Mouse (Mus musculus): ENCODE results near the gene Shisal2a. TPM values are rescaled to one million over a fixed set of nuclear protein-coding genes. Genes with fewer than 3 reads are reported as not detected.

Gene Shisal2a
- total and polyA plus RNA-seq, 3 experiments = not detected

GRCm38 (mm10) chr4:108338321-108338733 is 44.8 kb downstream of the Shisal2a start:
- peaks cover 72% of the 10 kb centered on the region for H3K36me3 ChIP-seq (replicated peaks)
- H3K4me3 ChIP-seq (ENCODE audit: low read depth, low read length) = no peak overlapping the region
- H3K4me1 ChIP-seq (ENCODE audit: insufficient read depth, low read depth, low read length) = peaks cover 16% of the 10 kb centered on the region
- H3K9me3 ChIP-seq (replicated peaks) = no peaks in the 10 kb centered on the region
- ATAC-seq (ENCODE audit: extremely low read depth, insufficient number of reproducible peaks, low FRiP score, poor library complexity, severe bottlenecking) = no peak
- no peaks in the 10 kb centered on the region for H3K27me3 ChIP-seq (ENCODE audit: insufficient read depth, low read length)
- no peak for TF ChIP-seq CTCF (IDR thresholded peaks at IDR 0.05; ENCODE audit: low read depth, low read length)
- TF ChIP-seq TAL1 (conservative IDR thresholded peaks at IDR 0.05; ENCODE audit: low read depth, low read length) = no peak
- no peak for TF ChIP-seq GATA2 (IDR thresholded peaks at IDR 0.05; ENCODE audit: borderline replicate concordance, low read depth, low read length)
- TF ChIP-seq GATA1 (IDR thresholded peaks at IDR 0.05; ENCODE audit: borderline replicate concordance, low read length) = no peak
- TF ChIP-seq POLR2AphosphoS5 (IDR thresholded peaks at IDR 0.05; ENCODE audit: insufficient replicate concordance, low read depth, low read length) = no peak
- DNase-seq (ENCODE audit: low spot score) = no peak

DNA sequence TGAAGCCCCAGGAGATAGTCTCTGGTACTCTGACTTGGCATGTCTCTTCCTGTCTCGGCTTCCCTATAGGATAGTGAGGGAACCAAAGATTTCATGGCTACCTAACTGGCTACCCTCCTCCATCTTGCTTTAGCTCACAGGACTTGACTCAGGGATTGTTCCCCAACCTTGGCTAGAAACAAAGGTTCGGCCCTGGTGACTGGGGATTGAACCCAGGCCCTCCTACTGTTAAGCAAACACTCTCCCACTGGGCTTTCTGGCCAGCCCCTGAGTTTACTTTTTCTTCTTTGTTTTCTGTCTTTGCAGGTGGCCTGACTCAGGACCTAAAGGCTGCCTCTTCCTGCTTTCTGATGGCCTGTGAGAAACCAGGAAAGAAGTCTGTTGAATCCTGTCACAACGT is 45.3 kb downstream of the Shisal2a start:
- H3K36me3 ChIP-seq (replicated peaks) = peaks cover 74% of the 10 kb centered on the region
- no peak for ATAC-seq (ENCODE audit: extremely low read depth, insufficient number of reproducible peaks, low FRiP score, poor library complexity, severe bottlenecking)
- no peaks in the 10 kb centered on the region for H3K9me3 ChIP-seq (replicated peaks)
- TF ChIP-seq POLR2AphosphoS5 (IDR thresholded peaks at IDR 0.05; ENCODE audit: insufficient replicate concordance, low read depth, low read length) (no peak), GATA1 (IDR thresholded peaks at IDR 0.05; ENCODE audit: borderline replicate concordance, low read length) (no peak), GATA2 (IDR thresholded peaks at IDR 0.05; ENCODE audit: borderline replicate concordance, low read depth, low read length) (no peak), TAL1 (conservative IDR thresholded peaks at IDR 0.05; ENCODE audit: low read depth, low read length) (no peak), CTCF (IDR thresholded peaks at IDR 0.05; ENCODE audit: low read depth, low read length) (no peak)
- H3K27me3 ChIP-seq (ENCODE audit: insufficient read depth, low read length) = no peaks in the 10 kb centered on the region
- H3K4me3 ChIP-seq (ENCODE audit: low read depth, low read length) = no peak overlapping the region
- H3K4me1 ChIP-seq (ENCODE audit: insufficient read depth, low read depth, low read length) = peaks cover 16% of the 10 kb centered on the region
- DNase-seq (ENCODE audit: low spot score) = no peak

GRCm38 (mm10) chr4:108336765-108337164 is 46.4 kb downstream of the Shisal2a start:
- DNase-seq (ENCODE audit: low spot score) (no peak), ATAC-seq (ENCODE audit: extremely low read depth, insufficient number of reproducible peaks, low FRiP score, poor library complexity, severe bottlenecking) (no peak)
- no peak for TF ChIP-seq GATA2 (IDR thresholded peaks at IDR 0.05; ENCODE audit: borderline replicate concordance, low read depth, low read length)
- no peak for TF ChIP-seq TAL1 (conservative IDR thresholded peaks at IDR 0.05; ENCODE audit: low read depth, low read length)
- no peak for TF ChIP-seq POLR2AphosphoS5 (IDR thresholded peaks at IDR 0.05; ENCODE audit: insufficient replicate concordance, low read depth, low read length)
- no peak for TF ChIP-seq CTCF (IDR thresholded peaks at IDR 0.05; ENCODE audit: low read depth, low read length)
- no peak for TF ChIP-seq GATA1 (IDR thresholded peaks at IDR 0.05; ENCODE audit: borderline replicate concordance, low read length)
- Histone ChIP-seq H3K9me3 (replicated peaks) (no peaks in the 10 kb centered on the region), H3K27me3 (ENCODE audit: insufficient read depth, low read length) (no peaks in the 10 kb centered on the region), H3K4me1 (ENCODE audit: insufficient read depth, low read depth, low read length) (peaks cover 16% of the 10 kb centered on the region), H3K36me3 (replicated peaks) (peaks cover 80% of the 10 kb centered on the region), H3K4me3 (ENCODE audit: low read depth, low read length) (no peak overlapping the region)

GRCm38 (mm10) chr4:108335413-108335812 is 47.7 kb downstream of the Shisal2a start:
- Histone ChIP-seq H3K4me1 (ENCODE audit: insufficient read depth, low read depth, low read length) (peaks cover 21% of the 10 kb centered on the region), H3K9me3 (replicated peaks) (no peaks in the 10 kb centered on the region), H3K4me3 (ENCODE audit: low read depth, low read length) (no peak overlapping the region), H3K36me3 (replicated peaks) (peaks cover 83% of the 10 kb centered on the region), H3K27me3 (ENCODE audit: insufficient read depth, low read length) (no peaks in the 10 kb centered on the region)
- DNase-seq (ENCODE audit: low spot score) (no peak), ATAC-seq (ENCODE audit: extremely low read depth, insufficient number of reproducible peaks, low FRiP score, poor library complexity, severe bottlenecking) (no peak)
- no peak for TF ChIP-seq GATA2 (IDR thresholded peaks at IDR 0.05; ENCODE audit: borderline replicate concordance, low read depth, low read length)
- TF ChIP-seq CTCF (IDR thresholded peaks at IDR 0.05; ENCODE audit: low read depth, low read length) = no peak
- no peak for TF ChIP-seq TAL1 (conservative IDR thresholded peaks at IDR 0.05; ENCODE audit: low read depth, low read length)
- TF ChIP-seq GATA1 (IDR thresholded peaks at IDR 0.05; ENCODE audit: borderline replicate concordance, low read length) = no peak
- TF ChIP-seq POLR2AphosphoS5 (IDR thresholded peaks at IDR 0.05; ENCODE audit: insufficient replicate concordance, low read depth, low read length) = no peak

DNA sequence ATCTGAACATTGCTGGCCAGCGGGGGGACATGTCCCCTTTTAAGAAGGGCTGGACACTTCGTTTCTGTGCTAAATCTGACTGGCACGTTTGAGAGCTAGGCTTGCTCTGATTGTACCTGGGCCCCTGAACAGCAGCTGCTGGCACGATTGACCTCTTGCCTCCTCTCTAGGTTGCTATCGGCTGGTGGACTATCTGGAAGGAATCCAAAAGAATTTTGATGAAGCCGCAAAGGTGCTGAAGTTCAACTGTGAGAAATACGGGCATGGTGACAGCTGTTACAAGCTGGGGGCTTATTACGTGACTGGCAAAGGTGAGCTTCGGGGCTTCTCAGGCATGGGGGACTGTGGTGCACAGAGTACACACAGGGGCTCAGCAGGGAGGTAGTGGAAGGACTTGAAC is 51.1 kb downstream of the Shisal2a start:
- Histone ChIP-seq H3K9me3 (replicated peaks) (no peaks in the 10 kb centered on the region), H3K27me3 (ENCODE audit: insufficient read depth, low read length) (no peaks in the 10 kb centered on the region), H3K4me3 (ENCODE audit: low read depth, low read length) (no peak overlapping the region), H3K36me3 (replicated peaks) (peaks cover 58% of the 10 kb centered on the region), H3K4me1 (ENCODE audit: insufficient read depth, low read depth, low read length) (peaks cover 23% of the 10 kb centered on the region)
- ATAC-seq (ENCODE audit: extremely low read depth, insufficient number of reproducible peaks, low FRiP score, poor library complexity, severe bottlenecking) (no peak), DNase-seq (ENCODE audit: low spot score) (no peak)
- TF ChIP-seq GATA1 (IDR thresholded peaks at IDR 0.05; ENCODE audit: borderline replicate concordance, low read length) (no peak), POLR2AphosphoS5 (IDR thresholded peaks at IDR 0.05; ENCODE audit: insufficient replicate concordance, low read depth, low read length) (no peak), TAL1 (conservative IDR thresholded peaks at IDR 0.05; ENCODE audit: low read depth, low read length) (no peak), CTCF (IDR thresholded peaks at IDR 0.05; ENCODE audit: low read depth, low read length) (no peak), GATA2 (IDR thresholded peaks at IDR 0.05; ENCODE audit: borderline replicate concordance, low read depth, low read length) (no peak)

DNA sequence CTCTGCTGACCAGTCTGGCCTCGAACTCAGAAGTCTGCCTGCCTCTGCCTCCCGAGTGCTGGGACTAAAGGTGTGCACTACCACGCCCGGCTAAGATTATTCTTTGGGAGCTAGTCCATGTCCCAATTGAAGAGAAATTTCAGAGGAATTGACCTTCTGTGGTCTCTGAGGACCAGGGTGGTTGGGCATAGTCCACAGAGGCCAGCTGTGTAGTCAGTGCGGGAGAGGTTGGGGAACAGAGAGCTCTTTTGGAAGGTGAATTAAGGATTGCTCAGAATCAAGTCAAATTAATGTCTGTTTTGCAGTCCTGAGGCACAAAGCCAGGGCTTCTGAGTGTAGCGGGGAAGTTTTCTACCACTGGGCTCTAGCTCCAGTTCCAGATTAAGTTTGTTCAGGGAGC is 53.3 kb downstream of the Shisal2a start:
- TF ChIP-seq GATA1 (IDR thresholded peaks at IDR 0.05; ENCODE audit: borderline replicate concordance, low read length) = no peak
- TF ChIP-seq TAL1 (conservative IDR thresholded peaks at IDR 0.05; ENCODE audit: low read depth, low read length) = no peak
- TF ChIP-seq POLR2AphosphoS5 (IDR thresholded peaks at IDR 0.05; ENCODE audit: insufficient replicate concordance, low read depth, low read length) = no peak
- TF ChIP-seq CTCF (IDR thresholded peaks at IDR 0.05; ENCODE audit: low read depth, low read length) = no peak
- TF ChIP-seq GATA2 (IDR thresholded peaks at IDR 0.05; ENCODE audit: borderline replicate concordance, low read depth, low read length) = no peak
- DNase-seq (ENCODE audit: low spot score) = no peak
- H3K9me3 ChIP-seq (replicated peaks) = no peaks in the 10 kb centered on the region
- H3K4me3 ChIP-seq (ENCODE audit: low read depth, low read length) = no peak overlapping the region
- peaks cover 41% of the 10 kb centered on the region for H3K36me3 ChIP-seq (replicated peaks)
- no peak for ATAC-seq (ENCODE audit: extremely low read depth, insufficient number of reproducible peaks, low FRiP score, poor library complexity, severe bottlenecking)
- H3K4me1 ChIP-seq (ENCODE audit: insufficient read depth, low read depth, low read length) = peaks cover 25% of the 10 kb centered on the region
- no peaks in the 10 kb centered on the region for H3K27me3 ChIP-seq (ENCODE audit: insufficient read depth, low read length)

Data from G1E (cell line).